Mouse (Mus musculus) liver, embryonic 15.5 days (tissue): ENCODE data around the gene Lgals4. TPM values are rescaled to one million over a fixed set of nuclear protein-coding genes. Genes with fewer than 3 reads are reported as not detected.

ENCODE experiments used
- ATAC-seq: fragments of 200-750 bp; cut with Nextera tagmentation; 2 replicates; pipeline ENCODE4 v1.8.0; 2017; ENCODE audit warnings: moderate number of reproducible peaks, mild to moderate bottlenecking, moderate library complexity; ENCODE audit not compliant: insufficient read depth
- H3K27ac ChIP-seq: fragments of 300-500 bp; sonication (generic); replicated peaks from 2 replicates; pipeline ENCODE4 v1.5.1; 2015; ENCODE audit warnings: mild to moderate bottlenecking, inconsistent platforms
- H3K27me3 ChIP-seq: fragments of 300-500 bp; sonication (generic); 2 replicates; pipeline ENCODE4 v1.6.1; 2015; ENCODE audit warnings: mild to moderate bottlenecking, inconsistent platforms
- H3K36me3 ChIP-seq: fragments of 300-500 bp; sonication (generic); replicated peaks from 2 replicates; pipeline ENCODE4 v1.6.1; 2015; ENCODE audit warnings: moderate library complexity, mild to moderate bottlenecking, inconsistent platforms
- H3K4me1 ChIP-seq: fragments of 300-500 bp; sonication (generic); replicated peaks from 2 replicates; pipeline ENCODE4 v1.6.1; 2015; ENCODE audit warnings: inconsistent platforms
- H3K4me2 ChIP-seq: fragments of 300-500 bp; sonication (generic); 2 replicates; pipeline ENCODE4 v1.6.1; 2015; ENCODE audit warnings: moderate library complexity, mild to moderate bottlenecking, inconsistent platforms
- H3K4me3 ChIP-seq: fragments of 300-500 bp; sonication (generic); replicated peaks from 2 replicates; pipeline ENCODE4 v1.5.1; 2015; ENCODE audit warnings: mild to moderate bottlenecking, inconsistent platforms
- H3K9ac ChIP-seq: fragments of 300-500 bp; sonication (generic); 2 replicates; pipeline ENCODE4 v1.6.1; 2015; ENCODE audit warnings: moderate library complexity, mild to moderate bottlenecking, inconsistent platforms
- H3K9me3 ChIP-seq: fragments of 300-500 bp; sonication (generic); replicated peaks from 2 replicates; pipeline ENCODE4 v1.6.1; 2016; ENCODE audit warnings: inconsistent platforms
- WGBS: fragments of 180-500 bp; shearing (Covaris S2); methylation state at CpG from one replicate; pipeline ENCODE4 v1.1.7; 2015; ENCODE audit warnings: mixed read lengths; ENCODE audit not compliant: insufficient replicate concordance; 5-methylcytosine and 5-hydroxymethylcytosine counted together
- polyA plus RNA-seq: library from polyadenylated mRNA; unstranded; fragments of >200 nt; fragmentation: Nextera tagmentation; extraction: Ambion mirVana; gene quantifications from 2 replicates; pipeline ENCODE4 v1.2.1, GENCODE M21; 2015

Lgals4 gene
- polyA plus RNA-seq, 1 experiment from 2014 or later, result 4.8 TPM

DNA sequence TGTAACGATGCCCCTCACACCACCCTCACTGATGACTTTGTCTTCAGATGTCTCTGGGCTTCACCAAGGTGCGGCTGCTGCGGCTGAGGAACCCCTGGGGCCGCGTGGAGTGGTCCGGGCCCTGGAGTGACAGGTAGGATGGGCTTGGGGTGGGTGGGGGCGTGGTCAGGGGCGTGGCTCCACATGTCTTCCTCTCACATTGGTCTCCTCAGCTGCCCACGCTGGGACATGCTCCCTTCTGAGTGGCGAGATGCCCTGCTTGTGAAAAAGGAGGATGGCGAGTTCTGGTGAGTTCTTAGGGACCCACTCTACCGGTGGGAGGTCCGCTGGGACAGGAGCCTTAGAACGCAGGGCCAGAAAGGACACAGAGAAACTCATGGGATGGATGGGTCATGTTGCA lies 52.8 kb downstream of the Lgals4 start:
- ATAC-seq, result no peak; the same call in 1 of the 2 replicates
- peaks cover 53% of the 10 kb centered on the region for H3K27me3 ChIP-seq
- WGBS, result 24% methylated on average over 14 of the region's 14 CpGs

DNA sequence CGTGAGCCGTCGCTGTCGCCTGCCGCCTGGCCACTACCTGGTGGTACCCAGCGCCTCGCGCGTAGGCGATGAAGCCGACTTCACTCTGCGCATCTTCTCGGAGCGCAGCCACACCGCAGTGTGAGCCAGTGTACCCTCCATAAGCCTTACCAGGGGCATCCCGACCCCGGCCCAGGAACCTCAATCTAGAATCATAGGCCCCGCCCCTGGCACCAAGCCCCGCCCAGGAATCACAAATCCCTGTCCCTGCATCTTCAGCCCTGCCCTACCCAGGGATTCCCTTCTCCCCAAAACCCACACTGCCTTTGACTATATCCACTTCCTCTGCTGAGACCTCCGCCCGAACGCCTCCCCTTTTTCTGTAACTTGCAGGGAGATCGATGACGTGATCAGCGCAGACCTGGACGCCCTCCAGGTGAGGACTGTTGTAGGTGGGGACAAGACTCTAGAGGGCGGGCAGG lies 55.1 kb downstream of the Lgals4 start:
- ATAC-seq, result no peak
- WGBS, result 6% methylated on average over 27 of the region's 27 CpGs

More for the DNA sequence above, 52.8 kb downstream of the Lgals4 start:
- no peak overlapping the region for H3K9ac ChIP-seq
- H3K27ac ChIP-seq, result no peak overlapping the region
- H3K4me3 ChIP-seq, result no peak overlapping the region
- H3K36me3 ChIP-seq, result 0 out of 2 replicates have a peak, but pooled peaks cover 3% of the 10 kb centered on the region
- no peak overlapping the region for H3K4me2 ChIP-seq
- H3K4me1 ChIP-seq, result peaks cover 8% of the 10 kb centered on the region
- no peaks in the 10 kb centered on the region for H3K9me3 ChIP-seq

More for the DNA sequence above, 55.1 kb downstream of the Lgals4 start:
- no peak overlapping the region for H3K4me3 ChIP-seq
- H3K9ac ChIP-seq, result no peak overlapping the region
- H3K36me3 ChIP-seq, result peaks cover 24% of the 10 kb centered on the region
- H3K9me3 ChIP-seq, result no peaks in the 10 kb centered on the region
- no peak overlapping the region for H3K27ac ChIP-seq
- peaks cover 8% of the 10 kb centered on the region for H3K4me1 ChIP-seq
- peaks cover 53% of the 10 kb centered on the region for H3K27me3 ChIP-seq
- H3K4me2 ChIP-seq, result peak overlapping the region; percentile 37

Other genes with a start within 250 kb of the Lgals4 start
- 5.6 and 6.6 TPM in 2 replicates for gene Samd4b, start 235.7 kb upstream of the Lgals4 start, polyA plus RNA-seq
- 17.9 and 19.2 TPM in 2 replicates for gene Pak4, start 235.7 kb upstream of the Lgals4 start, polyA plus RNA-seq
- not detected in 2 replicates for gene Acp7, start 202.5 kb upstream of the Lgals4 start, polyA plus RNA-seq
- gene Fbxo27, start 141.0 kb upstream of the Lgals4 start, polyA plus RNA-seq, result 0.15 and 0.24 TPM in 2 replicates
- gene Fbxo17, start 117.0 kb upstream of the Lgals4 start, polyA plus RNA-seq, result 1.1 and 1.3 TPM in 2 replicates
- gene Mrps12, start 92.0 kb upstream of the Lgals4 start, polyA plus RNA-seq, result 73.3 and 77.7 TPM in 2 replicates
- 12.2 and 12.4 TPM in 2 replicates for gene Sars2, start 91.9 kb upstream of the Lgals4 start, polyA plus RNA-seq
- not detected in 2 replicates for gene Ccer2, start 77.7 kb upstream of the Lgals4 start, polyA plus RNA-seq
- gene Sirt2, start 67.1 kb upstream of the Lgals4 start, polyA plus RNA-seq, result 25.9 and 26.0 TPM in 2 replicates
- 29.4 and 33.3 TPM in 2 replicates for gene Nfkbib, start 66.3 kb upstream of the Lgals4 start, polyA plus RNA-seq
- 9.4 and 10.2 TPM in 2 replicates for gene Rinl, start 44.9 kb upstream of the Lgals4 start, polyA plus RNA-seq
- gene Hnrnpl, start 25.3 kb upstream of the Lgals4 start, polyA plus RNA-seq, result 79.3 and 86.9 TPM in 2 replicates
- 125 and 148 TPM in 2 replicates for gene Ech1, start 8.6 kb upstream of the Lgals4 start, polyA plus RNA-seq
- gene Lgals7, start 30.0 kb downstream of the Lgals4 start, polyA plus RNA-seq, result 0.24 TPM in 1 of 2 replicates, not detected in the other
- gene Capn12, start 47.6 kb downstream of the Lgals4 start, polyA plus RNA-seq, result 0.08 and 0.15 TPM in 2 replicates
- gene Actn4, start 128.5 kb downstream of the Lgals4 start, polyA plus RNA-seq, result 126 and 147 TPM in 2 replicates
- 209 and 222 TPM in 2 replicates for gene Eif3k, start 148.0 kb downstream of the Lgals4 start, polyA plus RNA-seq
- gene Map4k1, start 148.2 kb downstream of the Lgals4 start, polyA plus RNA-seq, result 21.6 and 26.3 TPM in 2 replicates